Mouse (Mus musculus) layer of hippocampus, postnatal 14 days (tissue): ENCODE measurements at regions not wholly inside any gene's neighbourhood (a gene's known extent, or its start where the extent isn't known, plus 50 kb on each side); places are given as distances from the start of the nearest gene placed in this dataset.
A peak's percentile ranks its signal among the peaks of the same experiment; 100 is the strongest.

Experiments
- DNase-seq, 2 experiments: peaks; one replicate each; pipeline ENCODE4 v3.0.0; 2021 to 2022; ENCODE audit warnings: low spot score in 2 of 2, mixed read lengths in 1 of 2

GRCm38 (mm10) chr8:92518486-92518885 lies 155.6 kb upstream of the Irx6 start:
- DNase-seq, result no peak

- no peak for DNase-seq
Observed at GRCm38 (mm10) chr8:92522519-92522918, 151.6 kb upstream of the Irx6 start.

DNA sequence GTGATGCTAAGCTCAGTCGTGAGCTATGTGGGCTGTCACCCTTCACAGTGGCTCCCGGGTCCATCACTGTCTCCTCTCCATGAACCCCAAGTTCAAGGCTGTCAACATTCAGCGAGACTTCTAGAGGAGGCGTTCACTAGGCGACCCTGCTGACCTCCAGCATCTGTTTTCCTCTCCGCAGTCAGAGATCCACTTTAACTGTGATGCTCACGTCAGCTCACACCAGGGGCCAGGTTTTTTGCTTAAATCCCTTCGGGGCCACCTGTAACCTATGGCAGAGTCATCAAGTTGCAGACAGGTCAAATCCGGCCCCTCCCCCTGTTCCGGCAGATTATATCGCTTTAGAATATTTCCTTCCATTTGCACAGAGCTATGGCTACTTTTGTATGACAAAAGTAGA lies 144.3 kb upstream of the Irx6 start:
- DNase-seq, result no peak

DNA sequence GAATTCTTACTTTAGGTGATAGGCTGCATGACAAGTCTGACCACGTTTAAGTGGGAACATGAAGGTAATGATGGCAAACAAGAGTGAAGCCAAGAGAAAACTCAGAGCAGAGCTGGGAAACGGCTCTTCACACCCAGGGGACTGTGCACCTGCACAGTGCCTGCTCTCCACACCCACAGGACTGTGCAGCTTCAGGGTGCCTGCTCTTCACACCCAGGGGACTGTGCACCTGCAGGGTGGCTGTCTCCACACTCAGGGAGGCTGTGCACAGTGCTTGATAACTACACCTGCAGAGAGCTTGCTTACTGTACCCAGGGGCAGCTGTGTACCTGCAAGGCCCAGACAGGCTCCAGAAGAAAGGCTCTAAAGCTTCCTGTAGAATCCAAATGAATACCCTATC lies 133.5 kb upstream of the Irx6 start:
- no peak for DNase-seq

- no peak for DNase-seq
Observed at GRCm38 (mm10) chr8:92545347-92546059, 128.6 kb upstream of the Irx6 start.

GRCm38 (mm10) chr8:92555140-92555539 lies 118.9 kb upstream of the Irx6 start:
- DNase-seq, result no peak

GRCm38 (mm10) chr8:92555631-92556030 lies 118.5 kb upstream of the Irx6 start:
- DNase-seq, result peak in 1 of 2 experiments; percentile 11

DNA sequence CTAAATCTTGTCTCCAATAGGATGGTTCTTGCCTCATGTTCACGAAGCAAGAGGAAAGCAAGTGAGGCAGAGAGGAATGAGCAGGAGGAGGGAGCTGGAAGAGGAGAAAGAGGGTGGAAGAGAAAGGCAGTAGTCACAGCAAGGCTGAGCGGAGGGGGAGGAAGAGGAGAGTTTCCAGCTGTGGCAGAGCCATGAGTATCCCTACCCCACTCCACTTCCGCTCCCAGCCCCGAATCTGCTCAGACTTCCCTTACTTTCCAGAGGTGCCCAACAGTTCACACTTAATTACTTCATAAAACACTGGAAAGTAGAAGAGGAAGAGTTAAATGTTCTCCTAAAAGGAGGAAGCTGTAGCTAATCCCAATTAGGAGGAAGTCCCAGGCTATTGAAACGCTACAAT lies 111.6 kb upstream of the Irx6 start:
- DNase-seq, result no peak

DNA sequence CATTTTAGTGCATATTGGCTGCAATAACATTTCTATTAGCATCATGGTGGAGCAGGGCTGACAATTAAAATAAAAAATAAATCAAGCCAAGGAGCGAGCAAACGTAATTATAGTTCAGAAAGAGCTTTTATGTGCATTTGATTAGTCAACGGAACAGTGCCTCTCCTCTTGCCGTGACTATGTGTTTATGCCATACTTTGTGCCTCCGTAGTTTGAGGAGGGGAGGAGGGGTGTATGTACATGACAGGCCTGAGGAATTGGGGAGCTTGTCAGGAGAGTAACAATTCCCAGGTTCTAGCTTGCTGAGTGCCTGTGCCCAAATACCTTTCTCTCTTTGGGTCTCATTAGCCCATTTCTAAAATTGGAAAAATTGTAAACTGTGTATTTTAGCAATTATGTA lies 111.1 kb upstream of the Irx6 start:
- DNase-seq, result no peak

DNA sequence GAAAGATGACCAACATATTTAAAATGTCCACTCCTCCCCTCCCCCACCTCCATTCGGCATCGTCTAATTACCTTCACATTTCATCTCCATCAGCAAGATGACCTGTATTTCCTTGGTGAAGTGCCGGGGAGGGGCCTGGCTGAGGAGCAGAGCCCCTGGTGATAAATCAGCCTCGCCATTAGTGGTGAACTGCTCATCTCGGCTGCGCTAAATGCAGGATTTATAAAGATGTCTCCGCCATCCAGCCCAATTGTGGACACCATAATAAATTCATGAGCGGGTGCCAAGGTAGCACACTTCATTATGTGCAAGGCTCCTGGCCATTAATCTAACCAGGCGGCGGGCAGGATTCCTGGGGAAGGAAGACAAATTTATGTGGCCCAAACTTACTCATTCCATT lies 104.4 kb upstream of the Irx6 start:
- DNase-seq, result no peak

DNA sequence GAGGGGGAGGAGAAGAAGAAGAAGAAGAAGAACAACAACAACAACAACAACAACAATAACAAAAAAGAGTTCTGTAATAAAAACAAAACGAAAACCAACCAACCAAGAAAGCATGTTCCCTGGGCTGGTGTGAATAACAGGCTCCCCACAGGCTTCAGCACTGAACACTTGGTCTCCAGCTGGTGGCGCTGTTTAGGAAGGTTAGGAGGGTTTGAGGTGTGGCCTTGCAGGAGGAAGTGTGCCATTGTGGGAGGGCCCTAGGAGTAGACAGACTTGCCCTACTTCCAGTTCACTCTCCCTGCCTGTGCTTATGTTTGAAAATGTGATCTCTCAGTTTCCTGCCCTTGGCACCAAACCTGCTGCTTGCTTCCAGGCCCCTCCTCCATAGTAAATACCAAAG lies 94.6 kb upstream of the Irx6 start:
- no peak for DNase-seq

DNA sequence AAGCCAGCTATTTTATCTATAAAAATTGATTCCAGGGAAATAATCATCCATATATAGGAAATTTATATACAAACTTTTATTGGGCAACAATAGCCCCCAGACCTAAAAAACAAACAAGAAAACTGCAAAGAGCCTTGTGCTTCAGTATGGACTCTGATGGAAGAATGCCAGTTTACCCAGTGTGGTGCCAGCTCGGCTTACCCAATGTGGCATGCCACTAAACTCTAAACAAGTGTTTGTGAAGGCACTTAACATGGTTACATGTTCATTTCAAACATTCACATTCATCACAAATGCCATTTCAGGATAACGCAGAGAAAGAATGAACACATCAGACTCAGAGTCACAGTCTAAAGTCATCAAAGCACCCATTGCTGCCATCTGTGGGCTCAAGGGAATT lies 93.0 kb upstream of the Irx6 start:
- no peak for DNase-seq

- DNase-seq, result no peak
Observed at GRCm38 (mm10) chr8:92600766-92601165, 73.3 kb upstream of the Irx6 start.

GRCm38 (mm10) chr8:92602973-92603372 lies 71.1 kb upstream of the Irx6 start:
- no peak for DNase-seq

- DNase-seq, result no peak
Observed at GRCm38 (mm10) chr8:92605631-92606030, 68.5 kb upstream of the Irx6 start.

GRCm38 (mm10) chr8:92607604-92608003 lies 66.5 kb upstream of the Irx6 start:
- no peak for DNase-seq

GRCm38 (mm10) chr8:92609908-92610307 lies 64.2 kb upstream of the Irx6 start:
- no peak for DNase-seq

- no peak for DNase-seq
Observed at GRCm38 (mm10) chr8:92610487-92611059, 63.5 kb upstream of the Irx6 start.

- DNase-seq, result no peak
Observed at GRCm38 (mm10) chr8:92613486-92613885, 60.6 kb upstream of the Irx6 start.

DNA sequence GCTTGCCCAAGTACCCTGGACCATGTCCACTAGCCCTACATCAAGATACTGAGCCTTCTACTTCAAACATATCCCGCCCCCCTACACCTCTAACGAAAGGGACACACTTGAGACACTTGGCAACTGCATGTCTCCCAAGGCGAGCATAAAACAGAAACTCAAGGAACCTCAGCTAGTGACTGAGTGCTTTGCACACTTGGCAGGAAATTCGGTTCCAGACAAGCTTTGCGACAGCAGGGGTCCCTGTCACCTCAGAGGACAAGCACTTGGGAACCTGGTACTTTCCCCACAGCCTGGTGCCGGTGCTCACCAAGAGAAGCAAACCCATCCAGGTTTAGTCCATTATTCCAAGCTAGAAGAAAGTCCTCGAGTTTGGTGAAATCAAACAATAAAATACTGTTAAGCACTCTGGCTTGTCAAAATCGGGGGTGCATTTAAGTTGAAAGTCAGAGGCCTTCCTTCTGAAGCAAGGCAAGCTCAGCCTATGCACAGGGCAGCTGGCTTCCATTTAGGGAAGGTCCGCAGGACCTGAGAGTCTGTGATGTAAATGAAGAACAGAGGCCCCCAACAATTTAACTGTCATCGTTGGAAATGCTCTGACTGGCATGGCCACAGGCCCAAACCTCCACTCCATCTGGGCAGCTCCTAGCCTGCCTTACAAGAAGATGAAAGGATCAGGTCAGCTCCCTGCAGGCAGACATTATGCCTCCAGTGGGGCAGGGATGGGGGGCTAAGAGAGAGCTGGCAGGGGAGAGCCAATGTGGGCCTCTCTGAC lies 57.6 kb upstream of the Irx6 start:
- no peak for DNase-seq

DNA sequence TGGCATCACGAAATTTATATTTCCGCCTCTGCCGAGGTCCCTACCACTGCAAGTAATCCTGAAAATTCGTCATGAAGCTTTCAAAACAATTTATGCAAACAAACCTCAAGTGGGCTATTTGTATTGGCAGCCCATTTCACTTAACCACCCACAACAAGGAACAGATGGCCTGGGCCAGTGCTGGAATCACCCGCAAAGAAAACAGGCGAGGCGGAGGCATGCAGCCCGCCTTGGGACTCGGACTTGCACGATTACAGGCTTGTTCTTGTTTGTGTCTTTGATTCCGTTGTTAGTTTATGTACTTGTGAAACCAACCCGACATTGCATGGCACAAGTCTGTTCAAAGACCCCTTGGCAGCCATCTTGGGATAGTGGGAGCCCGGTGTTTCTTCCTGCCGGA lies 55.8 kb upstream of the Irx6 start:
- peak in 1 of 2 experiments; percentile 10 for DNase-seq
